ENCODE assay signal across 9 mouse cellular contexts in the genomic region with DNA sequence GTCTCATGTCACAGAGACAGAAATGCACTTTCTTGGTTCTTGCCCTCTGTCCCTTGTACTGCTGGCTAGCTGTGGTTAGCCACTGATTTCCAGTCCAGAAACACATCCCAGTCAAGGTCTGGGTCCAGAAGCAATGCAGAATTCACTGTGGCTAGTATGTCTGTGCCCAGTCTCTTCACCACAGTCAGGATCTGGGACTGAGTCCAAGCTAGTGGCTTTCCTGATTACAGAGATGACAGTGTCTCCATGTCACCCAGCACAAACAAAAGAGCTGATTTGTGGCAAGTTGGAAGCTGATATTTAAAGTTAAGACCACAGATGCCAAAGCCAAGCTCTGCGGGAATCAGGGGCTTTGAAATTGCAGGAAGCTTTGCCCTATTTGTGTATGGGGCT. TPM values are rescaled to one million over a fixed set of nuclear protein-coding genes. Genes with fewer than 3 reads are reported as not detected.
DNase-seq lines count a peak whose midpoint lies in the region; ATAC-seq lines count a peak whose summit lies in the region.
"Had no signal": no experiment of that assay in that cellular context is flagged by ENCODE, and none has a peak within 500 bp of the region (broad histone marks: within the 10 kb centered on the region; RNA-seq: fewer than 3 reads in every experiment).

No protein-coding gene starts in this region.

- H3K4me3 ChIP-seq in heart, embryonic 13.5 days: no peak overlapping the region
- H3K4me3 ChIP-seq: liver, embryonic 13.5 days had no signal

- H3K9me3 ChIP-seq in heart, embryonic 13.5 days: no peaks in the 10 kb centered on the region
- H3K9me3 ChIP-seq: liver, embryonic 13.5 days had no signal

- H3K27ac ChIP-seq in heart, embryonic 13.5 days (replicated peaks): peak overlapping the region; percentile 69
- H3K27ac ChIP-seq: liver, embryonic 13.5 days had no signal

- no peaks in the 10 kb centered on the region for H3K36me3 ChIP-seq in heart, embryonic 13.5 days
- H3K36me3 ChIP-seq: liver, embryonic 13.5 days had no signal

- no peaks in the 10 kb centered on the region for H3K27me3 ChIP-seq in heart, embryonic 13.5 days (replicated peaks)
- H3K27me3 ChIP-seq: liver, embryonic 13.5 days had no signal

- peaks cover 32% of the 10 kb centered on the region for H3K4me1 ChIP-seq in heart, embryonic 13.5 days
- H3K4me1 ChIP-seq: liver, embryonic 13.5 days had no signal

- intact Hi-C loops in left cerebral cortex, postnatal 25 days (cut with DNase I): no loop called here

- ATAC-seq in heart, embryonic 13.5 days (ENCODE audit: extremely low read depth, insufficient number of reproducible peaks, low FRiP score, low TSS enrichment): no peak

- H3K9ac ChIP-seq in heart, embryonic 13.5 days: no peak overlapping the region
- H3K9ac ChIP-seq: liver, embryonic 13.5 days had no signal

- H3K4me2 ChIP-seq in heart, embryonic 13.5 days: 0 out of 2 replicates have a peak overlapping the region, but pooled peaks have one; percentile 14
- H3K4me2 ChIP-seq: liver, embryonic 13.5 days had no signal

- 13% methylated on average over 1 of the region's 1 CpGs for WGBS in heart, embryonic 13.5 days

- DNase-seq in adrenal gland, postnatal 14 days: peak; percentile 27
- DNase-seq in adrenal gland, adult 18-20 months (ENCODE audit: low spot score in 2 of 2): no peak
- peak; percentile 77 for DNase-seq in brain, embryonic 18.5 days (ENCODE audit: low read depth, low spot score)
- DNase-seq in left cerebral cortex, postnatal 25 days (ENCODE audit: low spot score in 2 of 2): peak; percentile 11 to 48
- peak; percentile 29 for DNase-seq in right cerebral cortex, postnatal 4 days
- DNase-seq in gastrocnemius, adult 18-20 months (ENCODE audit: low spot score): no peak
- DNase-seq in thymus, postnatal 4 days: no peak
- DNase-seq: liver, embryonic 13.5 days had no signal

RNA-seq across cellular contexts. Expression of gene Gucy1b2, which starts 39.4 kb away (rescaled TPM):
- total RNA-seq in adrenal gland, postnatal 14 days (2021): 0.83 and 0.93 TPM in 2 replicates
- 1 to 10 TPM in 1 of 2 experiments, under 1 TPM in 1; 0.54 to 1.6 TPM for total RNA-seq in adrenal gland, adult 18-20 months (2021)
- 0.05 and 0.12 TPM in 2 replicates for polyA plus RNA-seq in heart, embryonic 13.5 days (2015; fragmentation: Nextera tagmentation; extraction: Ambion mirVana)
- under 1 TPM; 0.39 to 0.55 TPM for total RNA-seq in left cerebral cortex, postnatal 25 days (2021)
- not detected for total RNA-seq in gastrocnemius, adult 18-20 months (2021)
- polyA plus RNA-seq: liver, embryonic 13.5 days had no signal

Comparison
In these comparisons a context has a peak if more than half of its experiments do, and no peak if none do; other contexts are left out.
1. DNase-seq: peak in adrenal gland, postnatal 14 days (single experiment), brain, embryonic 18.5 days (single experiment), left cerebral cortex, postnatal 25 days (2 of 2) and right cerebral cortex, postnatal 4 days (single experiment); none in adrenal gland, adult 18-20 months (0 of 2), gastrocnemius, adult 18-20 months (single experiment) and thymus, postnatal 4 days (single experiment).